In genomic region chr2:60196841-60197240, GRCm38 (mm10) we compare ENCODE assay signal across 22 mouse cellular contexts.
"Had no signal": no experiment of that assay in that cellular context is flagged by ENCODE, and none has a peak within 500 bp of the region (broad histone marks: within the 10 kb centered on the region; RNA-seq: fewer than 3 reads in every experiment).

No protein-coding gene starts in this region.

- ATAC-seq: liver, postnatal 0 days; lung, postnatal 0 days had no signal

- H3K4me1 ChIP-seq: limb, embryonic 15.5 days; midbrain, embryonic 12.5 days had no signal

- H3K27ac ChIP-seq: kidney, postnatal 0 days; left cerebral cortex, adult 2 months; limb, embryonic 12.5 days; limb, embryonic 15.5 days; liver, embryonic 14.5 days; macrophage; midbrain, embryonic 12.5 days; stomach, postnatal 0 days had no signal

- H3K9ac ChIP-seq: limb, embryonic 12.5 days; limb, embryonic 15.5 days; liver, embryonic 14.5 days; liver, postnatal 0 days; lung, embryonic 14.5 days; midbrain, embryonic 12.5 days had no signal

- H3K27me3 ChIP-seq: limb, embryonic 12.5 days; limb, embryonic 15.5 days; midbrain, embryonic 12.5 days had no signal

- H3K4me3 ChIP-seq: left cerebral cortex, adult 2 months; limb, embryonic 12.5 days; limb, embryonic 15.5 days; midbrain, embryonic 12.5 days had no signal

- DNase-seq: kidney, adult 2 months; kidney, postnatal 25 days; layer of hippocampus, postnatal 36 days; left cerebral cortex, postnatal 4 days; liver, postnatal 0 days; lung, embryonic 14.5 days; right cerebral cortex, adult 18-20 months; right cerebral cortex, postnatal 14 days; right cerebral cortex, postnatal 4 days; thymus, adult 2 months; thymus, postnatal 14 days; thymus, postnatal 4 days had no signal

- H3K9me3 ChIP-seq: limb, embryonic 12.5 days; limb, embryonic 15.5 days; midbrain, embryonic 12.5 days had no signal

- H3K4me2 ChIP-seq: limb, embryonic 12.5 days; limb, embryonic 15.5 days; liver, embryonic 11.5 days; lung, embryonic 14.5 days; midbrain, embryonic 12.5 days had no signal

- H3K36me3 ChIP-seq: limb, embryonic 12.5 days; limb, embryonic 15.5 days; midbrain, embryonic 12.5 days had no signal
